Mouse (Mus musculus) midbrain, embryonic 10.5 days (tissue): Measurements from ENCODE around the gene Kcnk5. TPM values are rescaled to one million over a fixed set of nuclear protein-coding genes. Genes with fewer than 3 reads are reported as not detected.
A peak's percentile ranks its signal among the peaks of the same experiment; 100 is the strongest.

Experiments used
- DNase-seq: peaks from one replicate; pipeline ENCODE4 v3.0.0-alpha.2; 2017; ENCODE audit warnings: low spot score
- H3K27ac ChIP-seq: fragments of 300-500 bp; sonication (generic); replicated peaks from 2 replicates; pipeline ENCODE4 v1.5.1; 2016; ENCODE audit warnings: mild to moderate bottlenecking
- H3K27me3 ChIP-seq: fragments of 300-500 bp; sonication (generic); 2 replicates; pipeline ENCODE4 v1.6.1; 2016; ENCODE audit warnings: low read depth, mild to moderate bottlenecking; ENCODE audit not compliant: poor library complexity, severe bottlenecking
- H3K36me3 ChIP-seq: fragments of 300-500 bp; sonication (generic); 2 replicates; pipeline ENCODE4 v1.6.1; 2016; ENCODE audit warnings: mild to moderate bottlenecking, moderate library complexity
- H3K4me1 ChIP-seq: fragments of 300-500 bp; sonication (generic); 2 replicates; pipeline ENCODE4 v1.6.1; 2016
- H3K4me3 ChIP-seq: fragments of 300-500 bp; sonication (generic); 2 replicates; pipeline ENCODE4 v1.5.1; 2016; ENCODE audit warnings: mild to moderate bottlenecking, moderate library complexity
- H3K9me3 ChIP-seq: fragments of 300-500 bp; sonication (generic); replicated peaks from 2 replicates; pipeline ENCODE4 v1.6.1; 2016; ENCODE audit warnings: mild to moderate bottlenecking
- WGBS: fragments of 180-500 bp; shearing (Covaris S2); methylation state at CpG from one replicate; pipeline ENCODE4 v1.1.7; 2016; 5-methylcytosine and 5-hydroxymethylcytosine counted together
- polyA plus RNA-seq: library from polyadenylated mRNA; unstranded; fragments of >200 nt; fragmentation: Nextera tagmentation; extraction: Ambion mirVana; gene quantifications from 2 replicates; pipeline ENCODE4 v1.2.1, GENCODE M21; 2016

Gene Kcnk5
- polyA plus RNA-seq, 1 experiment from 2014 or later, result 10.2 TPM

DNA sequence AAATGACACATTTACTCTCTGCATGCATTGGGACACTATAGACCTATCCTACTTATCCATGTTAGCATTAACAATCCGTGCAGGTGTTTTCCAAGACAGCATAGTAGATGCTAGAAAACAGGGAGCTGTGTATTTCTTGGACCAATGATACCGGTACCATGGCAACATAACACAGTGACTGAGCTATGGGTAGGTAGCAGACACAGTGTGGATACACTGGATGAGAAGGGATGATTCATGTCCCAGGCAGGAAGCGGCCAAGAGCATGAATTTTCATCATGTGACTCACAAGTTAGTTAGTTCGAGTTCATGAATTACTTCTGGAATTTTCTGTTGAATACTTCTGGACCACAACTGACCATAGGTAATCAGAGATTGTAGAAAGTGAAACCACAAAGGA lies 26.7 kb downstream of the Kcnk5 start:
- no peak for DNase-seq
- Histone ChIP-seq H3K27me3 (no peaks in the 10 kb centered on the region), H3K36me3 (0 out of 2 replicates have a peak, but pooled peaks cover 2% of the 10 kb centered on the region), H3K4me3 (no peak overlapping the region), H3K9me3 (no peaks in the 10 kb centered on the region), H3K4me1 (peaks cover 32% of the 10 kb centered on the region), H3K27ac (no peak overlapping the region)
- WGBS, result 90% methylated on average over 4 of the region's 4 CpGs

DNA sequence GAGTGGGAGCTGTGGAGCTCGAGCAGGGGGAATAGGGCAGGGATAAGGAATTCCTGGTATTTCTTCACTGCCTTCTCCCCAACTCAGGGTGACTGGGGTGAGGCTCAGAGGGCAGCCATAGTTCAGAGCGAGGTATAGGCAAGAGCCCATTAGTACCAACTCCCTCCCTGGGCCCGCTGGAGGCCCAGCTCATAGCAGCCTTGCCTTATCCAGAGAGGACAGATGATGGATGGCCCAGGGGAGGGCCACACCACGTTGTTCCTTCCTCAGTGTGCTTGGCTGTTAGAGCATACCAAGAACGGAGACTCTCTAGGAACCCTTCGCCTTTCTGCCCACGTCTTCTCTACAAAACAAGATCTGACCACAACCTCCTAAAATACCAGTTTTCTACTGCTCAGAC lies 27.4 kb downstream of the Kcnk5 start:
- Histone ChIP-seq H3K27ac (no peak overlapping the region), H3K36me3 (0 out of 2 replicates have a peak, but pooled peaks cover 2% of the 10 kb centered on the region), H3K4me3 (no peak overlapping the region), H3K4me1 (peaks cover 25% of the 10 kb centered on the region), H3K27me3 (no peaks in the 10 kb centered on the region), H3K9me3 (no peaks in the 10 kb centered on the region)
- no peak for DNase-seq
- WGBS, result 79% methylated on average over 7 of the region's 7 CpGs

DNA sequence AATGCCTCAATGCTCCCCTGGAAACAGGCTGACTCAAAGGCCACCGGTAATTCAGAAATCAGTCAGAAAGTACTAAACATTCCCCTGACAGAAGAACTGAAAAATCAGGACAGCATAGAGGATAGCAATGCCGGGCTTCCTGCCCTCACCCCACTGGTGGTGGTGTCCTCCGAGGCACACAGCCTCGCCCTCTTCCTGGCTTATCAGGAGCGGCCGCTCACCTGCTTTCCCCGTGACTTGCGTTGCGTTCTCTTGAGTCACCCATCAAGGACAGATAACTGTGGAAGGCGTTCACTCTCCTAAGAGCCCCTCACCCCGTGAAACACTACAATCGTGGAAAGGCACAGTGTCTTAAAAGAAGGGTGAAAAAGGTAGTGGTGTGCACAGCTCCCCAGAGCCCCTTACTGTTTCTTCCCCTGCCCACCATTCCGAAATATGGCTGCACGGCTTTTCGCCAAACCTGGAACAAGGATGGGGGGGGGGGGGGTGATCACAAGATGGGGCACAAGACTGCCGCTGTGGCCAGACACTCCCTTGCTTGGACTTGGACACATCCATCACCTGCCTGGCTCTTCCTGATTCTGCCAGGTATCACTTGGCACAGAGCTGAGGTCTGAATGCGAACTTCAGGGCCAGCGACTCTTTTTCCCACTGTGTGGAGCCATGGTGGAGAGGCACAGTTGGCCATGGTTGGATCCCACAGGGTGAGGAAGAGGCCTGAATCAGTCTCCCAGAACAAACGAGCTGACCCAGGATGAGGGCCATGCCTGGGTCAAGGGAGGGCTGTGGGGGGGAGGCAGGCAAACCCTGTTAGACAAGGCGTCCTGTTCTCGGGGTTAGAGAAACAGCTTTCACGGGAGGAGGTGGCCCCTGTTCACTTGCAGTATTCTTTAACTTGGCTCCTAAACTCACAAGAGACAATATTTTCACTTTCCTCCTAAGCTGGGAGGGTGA lies 32.2 kb downstream of the Kcnk5 start:
- Histone ChIP-seq H3K4me3 (no peak overlapping the region), H3K36me3 (peaks cover 22% of the 10 kb centered on the region), H3K9me3 (no peaks in the 10 kb centered on the region), H3K27ac (no peak overlapping the region), H3K4me1 (peaks cover 28% of the 10 kb centered on the region), H3K27me3 (no peaks in the 10 kb centered on the region)
- WGBS, result 93% methylated on average over 22 of the region's 22 CpGs
- DNase-seq, result no peak

DNA sequence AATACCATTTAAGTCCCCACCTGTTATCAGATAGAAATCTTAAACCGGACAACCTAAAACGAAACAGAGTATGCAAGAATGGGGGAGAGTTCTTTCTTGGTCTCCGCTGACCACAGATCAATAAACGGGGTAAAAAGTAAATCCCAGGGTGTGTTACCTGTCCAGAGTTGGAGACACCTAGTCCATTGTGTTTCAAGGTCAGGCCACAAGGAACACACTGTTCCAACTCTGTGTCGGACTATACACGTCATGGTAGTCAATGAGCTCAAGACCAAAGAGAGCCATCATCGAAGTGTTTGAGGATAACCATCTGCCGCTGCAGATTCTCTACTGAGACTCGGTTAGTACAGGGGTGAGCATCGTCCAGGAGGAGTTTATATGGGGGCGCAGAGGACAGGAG lies 33.1 kb downstream of the Kcnk5 start:
- Histone ChIP-seq H3K27ac (no peak overlapping the region), H3K4me1 (peaks cover 32% of the 10 kb centered on the region), H3K9me3 (no peaks in the 10 kb centered on the region), H3K4me3 (no peak overlapping the region), H3K27me3 (no peaks in the 10 kb centered on the region), H3K36me3 (peaks cover 25% of the 10 kb centered on the region)
- DNase-seq, result no peak
- WGBS, result 96% methylated on average over 11 of the region's 11 CpGs

DNA sequence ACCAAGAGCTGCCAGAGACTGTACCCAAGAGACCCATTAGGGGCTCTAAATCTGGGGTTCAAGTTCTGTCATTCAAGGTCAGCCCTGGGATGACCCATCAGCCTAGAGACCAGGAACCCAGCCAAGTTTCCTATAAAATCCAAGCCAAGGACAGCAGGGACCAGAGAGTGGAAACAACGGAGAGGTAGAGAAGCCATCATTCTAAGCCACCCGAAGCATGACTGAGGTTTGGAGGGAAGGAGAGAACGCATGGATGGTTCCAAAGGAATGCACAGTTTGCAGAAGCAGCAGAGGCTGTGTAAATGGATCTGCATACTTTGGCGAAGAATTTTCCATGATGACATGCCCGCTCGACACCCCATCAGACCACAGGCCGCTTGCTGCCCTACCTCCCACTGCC lies 33.8 kb downstream of the Kcnk5 start:
- no peaks in the 10 kb centered on the region for H3K9me3 ChIP-seq
- no peak overlapping the region for H3K4me3 ChIP-seq
- no peaks in the 10 kb centered on the region for H3K27me3 ChIP-seq
- peaks cover 29% of the 10 kb centered on the region for H3K36me3 ChIP-seq
- H3K4me1 ChIP-seq, result peaks cover 36% of the 10 kb centered on the region
- DNase-seq, result no peak
- H3K27ac ChIP-seq, result no peak overlapping the region
- 93% methylated on average over 7 of the region's 7 CpGs for WGBS

DNA sequence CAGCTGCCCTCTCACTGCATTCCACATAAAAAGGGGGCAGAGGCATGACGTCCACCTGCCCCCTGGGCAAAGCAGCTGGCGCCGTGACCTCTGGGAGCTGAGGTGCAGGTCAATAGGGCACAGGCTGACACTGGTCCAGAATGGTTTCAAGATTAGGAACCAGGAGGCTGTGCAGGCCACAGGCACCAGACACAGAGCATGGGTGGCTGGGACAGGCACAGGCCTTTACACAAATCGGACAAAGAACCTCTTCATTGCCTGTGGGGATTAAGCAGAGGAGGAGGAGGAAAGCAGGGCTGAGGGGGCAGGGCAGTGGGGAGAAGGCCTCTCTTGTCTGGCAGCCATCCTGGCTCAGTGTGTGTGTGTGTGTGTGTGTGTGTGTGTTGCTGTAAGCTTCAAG lies 37.5 kb downstream of the Kcnk5 start:
- DNase-seq, result peak; percentile 65
- H3K27ac ChIP-seq, result peak overlapping the region; percentile 85
- H3K4me1 ChIP-seq, result peaks cover 26% of the 10 kb centered on the region
- WGBS, result 37% methylated on average over 4 of the region's 4 CpGs
- no peak overlapping the region for H3K4me3 ChIP-seq
- no peaks in the 10 kb centered on the region for H3K9me3 ChIP-seq
- H3K36me3 ChIP-seq, result peaks cover 57% of the 10 kb centered on the region
- no peaks in the 10 kb centered on the region for H3K27me3 ChIP-seq

DNA sequence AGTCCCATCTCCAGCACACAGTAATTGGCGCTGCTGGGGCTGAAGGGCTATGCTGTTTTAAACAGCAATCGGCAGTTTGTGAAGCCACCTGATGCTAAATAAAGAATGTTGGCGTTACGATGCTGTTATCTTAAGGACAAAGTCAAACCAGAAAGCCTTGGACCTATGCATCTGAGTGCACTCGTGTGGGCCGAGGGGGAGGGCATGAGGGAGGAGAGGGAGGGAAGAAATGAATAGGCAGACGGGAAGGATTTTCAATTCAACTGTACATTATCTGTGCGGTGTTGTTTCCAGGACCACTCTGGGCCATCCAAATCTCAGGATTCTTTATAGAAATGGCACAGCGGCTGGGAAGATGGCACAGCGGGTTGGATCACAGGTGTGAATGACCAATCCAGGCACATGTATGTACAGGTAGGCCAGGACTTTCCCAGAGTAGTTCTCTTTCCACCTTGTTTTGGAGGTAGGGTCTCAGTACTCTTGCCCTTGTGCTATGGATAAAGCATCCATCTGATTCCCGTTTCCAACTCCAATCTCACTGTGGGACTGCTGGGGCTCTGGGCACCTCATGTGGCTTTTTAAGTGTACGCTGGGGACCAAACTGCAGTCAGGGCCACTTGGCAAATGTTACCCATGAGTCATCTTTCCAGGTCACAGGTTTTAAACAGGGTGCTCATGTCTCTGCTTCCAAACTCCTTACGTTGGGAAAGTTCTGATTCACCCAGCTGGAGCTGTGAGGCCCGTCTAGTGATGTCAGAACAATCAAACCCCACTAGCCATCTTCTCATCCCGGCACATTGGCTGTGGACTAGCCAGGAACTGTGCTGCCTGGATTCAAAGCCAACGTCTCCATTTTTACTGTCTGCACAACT lies 42.9 kb downstream of the Kcnk5 start, which contains the start of gene Saysd1:
Gene Saysd1, minus strand, starts transcription at position 51 of the 872 bp plus-strand sequence.
- WGBS, result 89% methylated on average over 16 of the region's 16 CpGs
- no peak for DNase-seq

DNA sequence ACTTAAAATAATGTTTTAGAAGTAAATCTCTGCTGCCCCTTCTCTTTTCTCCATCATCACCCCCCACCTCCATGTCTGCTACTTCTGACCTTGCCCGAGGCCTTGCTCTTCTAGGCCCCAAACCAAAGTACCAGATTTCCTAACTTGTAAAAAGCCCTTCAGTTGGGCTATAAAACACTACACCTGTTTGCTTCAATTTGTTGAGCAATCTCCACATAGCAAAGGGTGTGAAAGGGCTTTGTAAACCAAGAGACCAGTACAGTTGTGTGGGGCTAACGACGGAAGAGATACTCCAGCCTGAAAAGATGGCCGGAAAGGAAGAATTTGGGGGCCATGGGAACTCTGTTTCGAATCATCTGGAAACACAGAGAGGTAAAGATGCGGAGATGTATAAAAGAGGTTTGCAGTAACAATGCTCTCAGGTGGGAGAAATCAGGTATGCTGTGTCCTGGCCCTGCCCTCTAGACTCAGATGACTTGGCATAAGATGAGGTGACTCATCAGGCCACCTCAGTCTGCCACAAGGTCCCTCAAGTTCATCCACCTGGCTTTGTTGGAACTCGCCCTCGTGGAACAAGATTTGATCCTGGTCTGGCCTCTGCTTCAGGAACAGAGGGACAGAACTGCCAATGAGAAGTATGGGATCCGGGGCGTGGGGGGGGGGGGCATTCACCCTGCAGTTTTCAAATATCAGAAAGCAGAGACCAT lies 46.5 kb downstream of the Kcnk5 start:
- H3K4me1 ChIP-seq, result no peaks in the 10 kb centered on the region
- H3K36me3 ChIP-seq, result peaks cover 1% of the 10 kb centered on the region; the same call in 1 of the 2 replicates
- no peak overlapping the region for H3K4me3 ChIP-seq
- WGBS, result 89% methylated on average over 10 of the region's 10 CpGs
- H3K27ac ChIP-seq, result no peak overlapping the region
- 0 out of 2 replicates have a peak, but pooled peaks cover 4% of the 10 kb centered on the region for H3K9me3 ChIP-seq
- no peak for DNase-seq
- no peaks in the 10 kb centered on the region for H3K27me3 ChIP-seq

More for the DNA sequence above, 42.9 kb downstream of the Kcnk5 start, which contains the start of gene Saysd1:
- H3K36me3 ChIP-seq, result peaks cover 32% of the 10 kb centered on the region
- no peaks in the 10 kb centered on the region for H3K9me3 ChIP-seq
- no peak within 1 kb of the TSS for H3K4me3 ChIP-seq
- H3K4me1 ChIP-seq, result peaks cover 6% of the 10 kb centered on the region
- no peaks in the 10 kb centered on the region for H3K27me3 ChIP-seq
- 0 out of 2 replicates have a peak within 1 kb of the TSS, but pooled peaks have one; percentile 0 for H3K27ac ChIP-seq

DNA sequence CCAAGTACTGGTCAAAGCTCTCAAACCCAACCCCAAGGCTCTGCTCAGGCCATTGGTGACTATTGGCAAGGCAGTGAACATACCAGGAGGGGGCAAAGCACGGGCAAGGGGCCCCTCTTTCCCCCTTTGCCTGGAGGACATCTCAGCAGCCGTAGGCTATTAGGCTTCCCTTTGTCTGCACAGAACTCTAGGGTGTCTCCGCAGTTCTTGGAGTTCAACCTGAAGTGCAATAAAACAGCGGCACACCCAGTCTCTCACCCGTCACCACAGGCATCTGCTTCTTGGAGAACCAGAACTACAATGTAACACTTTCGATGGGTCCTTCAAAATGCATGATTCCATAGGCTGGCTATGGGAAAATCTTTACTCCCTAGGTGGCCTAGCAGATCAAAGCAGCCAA lies 53.4 kb downstream of the Kcnk5 start:
- 87% methylated on average over 6 of the region's 6 CpGs for WGBS
- no peaks in the 10 kb centered on the region for H3K36me3 ChIP-seq
- no peaks in the 10 kb centered on the region for H3K27me3 ChIP-seq
- no peak for DNase-seq
- no peak overlapping the region for H3K27ac ChIP-seq
- 0 out of 2 replicates have a peak, but pooled peaks cover 4% of the 10 kb centered on the region for H3K9me3 ChIP-seq
- no peak overlapping the region for H3K4me3 ChIP-seq
- peaks cover 3% of the 10 kb centered on the region; the same call in 1 of the 2 replicates for H3K4me1 ChIP-seq

DNA sequence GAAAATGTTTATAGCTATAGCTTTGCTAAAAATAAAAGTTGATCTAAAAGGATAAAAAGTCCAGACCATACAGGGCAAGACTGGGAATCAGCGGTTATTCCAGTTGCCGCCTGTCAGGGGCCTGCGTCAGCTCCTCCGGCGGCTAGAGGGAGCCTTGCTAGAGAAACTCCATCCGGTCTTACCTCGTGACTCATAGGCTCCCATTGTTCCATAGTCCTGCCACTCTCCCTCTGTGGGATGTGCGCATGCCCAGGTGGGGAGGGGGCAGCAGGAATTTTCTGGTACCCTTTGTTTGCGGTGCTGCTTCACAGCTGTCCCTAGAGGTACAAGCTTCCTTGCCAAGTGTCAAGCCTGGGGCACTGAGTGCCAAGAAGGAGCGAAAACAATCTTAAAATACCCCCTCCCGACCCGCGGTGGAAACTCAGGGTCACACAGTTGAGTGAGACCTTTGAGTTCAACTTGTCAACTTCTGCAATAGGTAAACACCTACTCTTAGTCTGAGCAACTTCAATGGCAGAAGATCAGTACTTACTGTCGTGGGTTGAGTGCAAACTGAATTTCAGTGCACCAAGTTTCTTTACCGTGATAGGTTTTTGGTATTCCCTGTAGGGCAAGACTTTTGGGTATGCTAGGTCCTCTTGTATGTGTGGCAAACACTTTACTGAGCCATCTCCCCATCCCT lies 54.1 kb downstream of the Kcnk5 start:
- no peak overlapping the region for H3K27ac ChIP-seq
- no peaks in the 10 kb centered on the region for H3K36me3 ChIP-seq
- no peak overlapping the region for H3K4me3 ChIP-seq
- WGBS, result 75% methylated on average over 15 of the region's 15 CpGs
- H3K9me3 ChIP-seq, result 0 out of 2 replicates have a peak, but pooled peaks cover 2% of the 10 kb centered on the region
- no peak for DNase-seq
- no peaks in the 10 kb centered on the region for H3K27me3 ChIP-seq
- peaks cover 3% of the 10 kb centered on the region; the same call in 1 of the 2 replicates for H3K4me1 ChIP-seq

DNA sequence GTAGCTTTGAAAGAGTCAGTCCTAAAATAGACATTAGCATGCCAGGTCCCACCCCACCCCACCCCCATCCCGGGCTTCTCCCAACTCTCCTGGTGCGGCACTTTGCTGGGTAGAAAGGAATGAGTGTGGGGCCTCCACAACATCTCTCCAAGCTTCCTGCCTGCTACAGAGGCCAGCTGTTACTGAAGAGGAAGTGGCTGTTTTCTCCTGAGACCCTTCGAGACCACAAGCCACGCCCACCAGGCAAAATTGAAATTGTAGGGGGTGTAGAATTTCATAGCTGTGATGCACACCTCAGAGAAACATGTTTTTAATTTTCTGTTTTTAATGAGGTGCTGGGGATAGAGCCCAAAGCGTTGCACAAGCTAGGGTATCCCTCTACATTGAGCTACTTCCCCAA lies 60.7 kb downstream of the Kcnk5 start:
- Histone ChIP-seq H3K4me1 (peaks cover 14% of the 10 kb centered on the region), H3K36me3 (no peaks in the 10 kb centered on the region), H3K27me3 (no peaks in the 10 kb centered on the region), H3K27ac (no peak overlapping the region), H3K4me3 (no peak overlapping the region), H3K9me3 (no peaks in the 10 kb centered on the region)
- WGBS, result 85% methylated on average over 5 of the region's 5 CpGs
- no peak for DNase-seq
